Mouse (Mus musculus) 3134 (cell line): ENCODE measurements around the gene Psme3.

ENCODE experiments used
- DNase-seq: peaks from one replicate; pipeline ENCODE4 v3.0.0-alpha.2; 2011; ENCODE audit warnings: low spot score; ENCODE audit not compliant: insufficient read length; ENCODE audit errors: extremely low read depth

The Psme3 gene

DNA sequence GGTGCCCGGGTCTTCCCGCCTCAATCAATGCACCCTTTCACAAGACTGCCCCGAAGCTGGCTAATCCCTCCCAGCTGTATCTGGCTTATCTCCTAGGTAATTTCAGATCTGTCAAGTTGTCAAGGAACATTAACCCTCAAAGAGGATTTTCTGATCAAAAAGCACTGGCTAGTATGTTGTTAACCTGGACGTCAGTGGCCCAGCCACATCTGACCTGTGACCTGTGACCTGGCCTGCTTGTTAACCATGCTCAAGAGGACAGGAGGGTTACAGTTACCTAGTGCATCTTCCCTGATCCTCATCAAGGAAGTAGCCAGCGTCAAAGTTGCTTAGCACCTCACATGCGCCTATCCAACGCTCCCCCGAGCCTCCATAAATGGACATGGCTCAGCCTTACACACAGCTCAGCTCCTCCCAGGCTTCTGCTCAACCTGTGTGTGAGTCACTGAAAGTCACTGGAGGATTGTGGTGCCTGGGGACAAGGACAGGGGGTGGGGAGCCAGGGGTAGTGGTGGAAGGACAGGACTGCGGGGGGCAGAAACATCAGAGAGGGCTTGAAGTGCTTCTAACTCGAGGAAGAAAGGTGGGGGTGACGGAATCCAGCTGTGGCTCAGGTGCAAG lies 35.2 kb downstream of the Psme3 start:
- DNase-seq: no peak

DNA sequence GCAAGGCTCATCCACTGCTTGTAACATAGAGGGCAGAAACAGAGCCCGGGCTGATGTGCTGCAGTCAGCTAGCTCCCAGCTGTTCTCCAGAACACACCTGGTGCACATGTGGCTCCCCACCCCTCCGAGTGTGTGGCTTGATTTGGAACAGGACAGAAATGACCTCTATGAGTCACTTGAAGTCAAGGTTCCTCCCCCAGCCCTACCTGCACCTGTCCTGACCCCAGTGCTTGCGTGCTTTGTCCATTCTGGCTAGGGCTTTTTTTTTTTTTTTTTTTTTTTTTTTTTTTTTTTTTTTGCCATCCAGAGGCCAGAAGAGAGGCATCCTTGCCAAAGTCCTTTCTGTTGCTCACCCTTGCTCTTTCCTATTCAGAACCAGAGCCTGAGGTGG lies 35.7 kb downstream of the Psme3 start:
- no peak for DNase-seq

DNA sequence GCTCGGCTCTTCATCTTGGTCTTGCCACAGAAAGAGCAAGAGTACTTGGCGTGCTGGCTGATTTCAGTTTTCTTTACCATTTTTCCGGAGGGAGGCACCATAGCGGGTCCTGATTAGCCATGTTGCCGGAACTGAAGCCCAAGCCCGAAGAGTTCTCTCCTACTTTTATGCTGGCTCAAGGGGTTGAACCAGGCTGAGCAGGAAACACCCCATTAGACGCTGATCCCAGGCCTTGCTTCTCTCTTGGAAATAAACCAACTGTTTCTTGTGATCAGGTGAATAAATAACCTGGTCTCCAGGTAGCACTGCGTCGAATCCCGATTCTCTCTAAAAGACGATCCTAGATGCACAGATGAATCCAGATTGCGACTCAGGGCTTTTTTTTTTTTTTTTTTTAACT lies 37.4 kb downstream of the Psme3 start:
- DNase-seq: no peak

DNA sequence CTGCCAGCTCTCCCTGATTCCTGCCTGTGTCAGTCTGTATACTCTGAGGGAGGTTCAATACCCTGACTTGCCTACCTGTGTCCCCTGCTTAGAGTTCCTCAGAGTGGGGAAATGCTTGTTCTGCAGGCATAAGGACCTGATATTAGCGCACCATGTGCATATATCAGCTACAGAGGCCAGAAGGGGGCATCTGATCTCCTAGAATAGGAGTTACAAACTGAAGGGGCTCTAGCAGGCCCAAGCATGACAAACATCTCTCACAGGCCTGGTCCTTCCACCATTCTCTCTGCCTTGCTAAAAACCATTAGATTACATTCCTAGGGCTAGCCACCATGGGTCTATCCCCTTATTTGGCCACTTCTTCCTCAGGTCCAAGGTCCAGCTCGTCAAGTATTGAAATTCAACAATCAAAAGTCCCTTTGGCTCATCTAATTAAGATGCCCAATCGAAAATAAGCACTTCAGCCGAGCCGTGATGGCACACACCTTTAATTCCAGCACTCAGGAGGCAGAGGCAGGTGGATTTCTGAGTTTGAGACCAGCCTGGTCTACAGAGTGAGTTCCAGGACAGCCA lies 38.5 kb downstream of the Psme3 start:
- DNase-seq: no peak

DNA sequence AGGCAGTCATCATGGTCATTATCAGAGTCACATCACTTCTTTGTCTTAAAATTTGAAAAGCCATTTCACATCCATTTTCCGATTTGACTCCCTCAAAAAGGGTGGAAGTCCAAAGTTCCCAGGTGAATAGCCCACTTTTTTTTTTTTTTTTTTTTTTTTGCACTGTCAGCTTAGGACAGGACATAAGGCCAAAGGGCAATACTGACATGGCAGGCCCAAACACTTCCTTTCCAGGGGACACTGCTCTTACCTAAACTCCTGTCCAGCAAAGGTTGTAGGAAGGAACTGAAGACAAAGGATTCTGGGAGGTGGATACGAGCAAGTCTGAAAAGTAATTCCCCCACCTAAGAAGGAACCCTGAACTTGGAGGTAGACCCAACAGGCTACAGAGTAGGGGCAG lies 39.9 kb downstream of the Psme3 start:
- no peak for DNase-seq

DNA sequence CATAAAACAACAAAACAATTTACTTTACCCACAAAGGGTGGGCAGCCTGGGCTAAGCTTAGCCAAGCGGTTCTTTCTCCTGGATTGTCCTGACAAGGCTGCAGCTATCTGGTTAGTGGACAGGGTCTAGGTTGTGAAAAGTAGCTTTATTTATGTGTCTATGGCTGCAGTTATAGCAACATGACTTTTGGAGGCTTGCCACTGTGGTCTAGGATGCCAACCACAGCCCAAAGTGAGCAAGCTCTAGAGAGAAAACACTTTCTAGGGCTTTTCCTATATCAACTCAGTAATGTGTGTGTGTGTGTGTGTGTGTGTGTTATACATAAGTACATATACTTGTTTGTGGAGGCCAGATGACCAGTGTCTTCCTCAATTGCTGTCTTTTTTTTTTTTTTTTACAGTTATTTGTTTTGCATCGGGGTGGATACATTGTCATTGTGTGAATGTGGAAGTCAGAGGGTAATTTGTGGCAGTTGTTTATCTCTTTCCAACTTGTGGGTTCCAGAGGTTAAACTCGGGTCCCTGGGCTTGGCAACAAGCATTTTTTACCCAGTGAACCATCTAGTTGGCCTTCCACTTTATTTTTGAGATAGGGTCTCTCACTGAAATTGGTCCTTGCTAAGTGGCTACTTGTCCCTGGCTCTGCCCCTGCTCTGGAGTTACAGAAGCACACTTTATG lies 41.6 kb downstream of the Psme3 start:
- no peak for DNase-seq

DNA sequence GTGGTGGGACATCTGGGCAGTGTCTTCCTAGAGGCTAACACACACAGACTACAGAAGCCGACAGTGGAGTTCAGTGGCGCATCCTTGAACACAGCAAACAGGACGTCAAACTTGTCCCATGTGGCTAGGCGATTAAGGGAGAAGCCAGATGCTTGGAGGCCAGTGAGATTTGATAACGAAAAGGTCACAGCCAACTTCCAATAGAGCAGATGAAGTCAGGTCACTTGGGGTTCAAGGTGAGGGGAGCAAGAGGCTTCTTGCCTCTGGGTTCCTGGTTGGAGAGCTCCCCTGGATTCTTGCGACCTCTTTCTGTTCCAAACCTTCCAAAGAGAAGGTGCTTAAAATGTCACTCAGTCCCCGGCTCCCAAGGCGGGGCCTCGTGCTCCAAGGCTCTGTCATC lies 43.8 kb downstream of the Psme3 start:
- no peak for DNase-seq

DNA sequence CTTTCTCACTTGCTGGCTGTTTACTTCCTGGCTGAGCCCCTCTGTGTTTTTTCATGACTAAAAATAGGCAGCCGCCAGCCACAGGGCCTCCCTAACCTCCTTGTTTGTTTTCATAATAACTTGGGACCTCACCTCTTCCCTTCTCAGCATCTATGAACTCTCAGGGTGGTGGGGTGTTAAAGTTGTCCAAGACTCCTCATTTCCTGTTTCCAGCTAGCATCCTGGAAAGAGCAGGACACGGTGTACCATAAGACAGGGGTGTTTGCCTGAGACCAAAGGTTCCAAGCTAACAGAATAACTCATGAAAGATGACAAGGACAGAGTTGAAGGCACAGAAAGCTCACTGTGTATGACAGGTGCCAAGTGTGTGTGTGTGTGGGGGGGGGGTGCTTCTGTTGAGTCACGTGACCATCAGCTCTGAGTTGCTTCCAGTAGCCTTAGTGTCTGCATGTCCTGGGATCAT lies 44.7 kb downstream of the Psme3 start:
- no peak for DNase-seq

DNA sequence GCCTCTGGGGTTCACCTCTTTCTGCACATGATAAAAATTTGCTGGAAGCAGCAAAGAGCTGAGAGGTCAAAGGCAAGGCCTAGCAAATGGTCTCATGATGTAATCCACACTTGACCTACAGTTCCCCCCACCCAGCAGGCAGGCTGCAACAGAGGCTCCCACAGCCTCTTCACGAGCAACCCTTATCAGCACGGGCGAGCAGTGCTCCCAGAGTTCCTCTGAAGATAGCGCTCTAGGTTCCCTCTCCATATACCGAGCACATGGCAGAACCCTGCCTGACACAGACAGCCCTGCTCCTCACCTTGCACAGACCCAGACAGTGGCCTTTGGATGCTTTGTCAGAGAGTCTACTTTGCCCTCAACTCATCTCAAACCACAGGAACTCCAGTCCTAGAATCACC lies 48.5 kb downstream of the Psme3 start:
- DNase-seq: no peak

DNA sequence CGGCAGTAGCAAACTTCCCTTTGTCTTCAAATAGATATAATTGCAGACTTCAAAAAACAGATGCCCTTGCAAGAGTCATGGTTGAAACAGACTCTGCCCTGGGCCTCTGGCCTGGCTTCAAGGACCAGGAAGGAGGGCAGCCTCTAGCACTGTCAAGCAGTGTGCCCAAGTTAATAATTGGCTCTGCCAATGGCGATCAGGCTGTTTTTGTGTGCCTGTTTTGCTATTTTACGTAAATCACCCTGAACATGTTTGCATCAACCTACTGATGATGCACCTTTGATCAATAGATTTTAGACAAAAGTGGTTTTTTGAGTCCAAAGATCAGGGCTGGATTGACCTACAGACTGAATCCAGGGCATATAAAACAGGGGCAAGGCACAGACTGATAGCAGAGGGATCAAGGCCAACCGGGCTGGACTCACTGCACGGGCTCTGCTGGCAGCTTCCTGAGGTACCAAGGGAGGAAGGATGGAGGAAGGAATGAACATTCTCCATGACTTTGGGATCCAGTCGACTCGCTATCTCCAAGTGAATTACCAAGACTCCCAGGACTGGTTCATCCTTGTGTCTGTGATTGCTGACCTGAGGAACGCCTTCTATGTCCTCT lies 51.4 kb downstream of the Psme3 start, which contains the start of gene G6pc:
TSS of gene G6pc (plus strand) at position 236 of the 610 bp plus-strand sequence.
- DNase-seq: no peak

DNA sequence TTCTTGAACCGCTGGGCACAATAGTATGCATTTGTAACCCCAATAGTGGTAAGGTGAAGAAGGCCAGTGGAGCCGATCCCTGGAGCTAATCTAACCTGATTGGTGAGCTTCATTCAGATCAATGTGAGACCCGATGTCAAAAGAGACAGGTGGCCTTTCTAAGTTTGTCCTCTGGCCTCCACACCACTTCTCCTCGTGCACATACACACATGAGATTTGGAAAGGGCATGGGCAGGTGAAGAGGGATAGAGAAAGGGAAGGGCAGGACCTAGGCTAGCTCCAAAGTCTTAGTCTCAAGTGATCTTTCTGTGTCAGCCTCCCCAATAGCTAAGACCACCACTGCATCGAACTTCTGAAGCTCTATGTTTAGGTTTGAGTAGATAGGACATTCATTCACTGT lies 54.1 kb downstream of the Psme3 start:
- DNase-seq: no peak
